Mouse (Mus musculus) cerebellum, adult 2 months (tissue): ENCODE results near the gene Comtd1. TPM values are rescaled to one million over a fixed set of nuclear protein-coding genes. Genes with fewer than 3 reads are reported as not detected.

Source experiments
- DNase-seq, 2 experiments: peaks; one replicate each; pipeline ENCODE4 v3.0.0; 2021
- H3K27ac ChIP-seq: fragments of 200-500 bp; 2 replicates; pipeline ENCODE4 v1.5.1; 2012; ENCODE audit warnings: low read length, control low read depth, inconsistent platforms; ENCODE audit not compliant: insufficient read depth
- H3K27me3 ChIP-seq: fragments of 200-500 bp; 2 replicates; pipeline ENCODE4 v1.6.1; 2012; ENCODE audit warnings: inconsistent platforms, mild to moderate bottlenecking, low read length, moderate library complexity; ENCODE audit not compliant: control insufficient read depth, insufficient read depth
- H3K4me1 ChIP-seq: fragments of 200-500 bp; 2 replicates; pipeline ENCODE4 v1.6.1; 2011; ENCODE audit warnings: low read length; ENCODE audit not compliant: control insufficient read depth, insufficient read depth
- H3K4me3 ChIP-seq: fragments of 200-500 bp; replicated peaks from 2 replicates; pipeline ENCODE3; 2011; ENCODE audit warnings: mild to moderate bottlenecking, low read depth, low read length, control low read depth; ENCODE audit not compliant: insufficient read depth
- CTCF ChIP-seq: fragments of 200-500 bp; IDR thresholded peaks from 2 replicates; pipeline ENCODE4 v1.5.1; 2011; ENCODE audit warnings: low read depth, mild to moderate bottlenecking, control low read depth, low read length, moderate library complexity, borderline replicate concordance; ENCODE audit not compliant: insufficient read depth
- POLR2A ChIP-seq: fragments of 200-500 bp; IDR thresholded peaks from 2 replicates; pipeline ENCODE4 v1.6.1; 2011; ENCODE audit warnings: low read length, control low read depth, borderline replicate concordance; ENCODE audit not compliant: insufficient read depth
- WGBS: fragments of 180-500 bp; shearing (Covaris S2); methylation state at CpG from one replicate; pipeline ENCODE4 v1.1.7; 2018; 5-methylcytosine and 5-hydroxymethylcytosine counted together
- polyA plus RNA-seq: library from polyadenylated mRNA; depleted of rRNA; stranded (reverse); fragments of >200 nt; gene quantifications from 2 replicates; pipeline ENCODE4 v1.2.3, GENCODE M21; 2012; rRNA removed

Comtd1 gene
- polyA plus RNA-seq, 1 experiment: 45.7 TPM

DNA sequence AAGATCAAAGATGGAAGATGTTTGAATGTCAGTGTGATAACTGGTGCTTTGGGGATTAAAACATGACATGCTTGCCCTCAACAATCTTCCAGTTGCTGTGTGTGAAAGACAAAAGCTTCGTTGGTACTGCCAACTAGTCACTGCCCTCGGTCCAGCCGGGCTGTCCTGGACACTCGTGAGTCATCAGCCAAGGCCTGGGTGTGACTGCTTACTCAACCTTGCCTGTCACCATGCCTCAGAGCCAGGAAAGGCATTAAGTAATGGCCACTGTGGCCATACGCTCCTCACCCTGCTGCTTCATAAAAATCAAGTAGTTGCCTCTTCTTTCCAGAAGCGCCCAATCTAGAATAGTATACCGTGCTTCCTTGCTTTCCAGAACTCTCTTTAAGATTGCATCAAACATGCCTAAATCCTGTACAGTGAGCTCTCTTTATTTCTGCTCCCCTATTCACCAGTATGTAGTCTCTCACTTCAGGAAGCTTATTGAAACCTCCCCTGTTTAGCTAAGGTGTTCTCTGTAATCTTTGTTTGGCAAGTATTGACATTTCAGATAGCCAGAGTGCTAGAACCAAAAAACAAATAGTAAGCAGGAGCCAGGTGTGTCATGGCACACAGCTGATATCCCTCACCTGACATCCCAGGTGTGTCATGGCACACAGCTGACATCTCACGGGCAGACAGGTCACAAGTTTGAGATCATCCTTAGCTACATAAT lies 40.4 kb downstream of the Comtd1 start:
- 74% methylated on average over 8 of the region's 8 CpGs for WGBS
- no peak for DNase-seq
- no peak for TF ChIP-seq POLR2A
- no peak for TF ChIP-seq CTCF
- Histone ChIP-seq H3K27me3 (no peaks in the 10 kb centered on the region), H3K4me1 (no peaks in the 10 kb centered on the region), H3K4me3 (no peak overlapping the region), H3K27ac (no peak overlapping the region)

GRCm38 (mm10) chr14:21806631-21807160 lies 42.1 kb downstream of the Comtd1 start:
- Histone ChIP-seq H3K27me3 (no peaks in the 10 kb centered on the region), H3K4me1 (peaks cover under 1% of the 10 kb centered on the region), H3K27ac (no peak overlapping the region), H3K4me3 (no peak overlapping the region)
- TF ChIP-seq POLR2A (no peak), CTCF (no peak)
- WGBS: 88% methylated on average over 3 of the region's 3 CpGs
- DNase-seq: no peak

- peaks cover 5% of the 10 kb centered on the region for H3K4me1 ChIP-seq
- TF ChIP-seq CTCF (no peak), POLR2A (no peak)
- H3K27me3 ChIP-seq: no peaks in the 10 kb centered on the region
- WGBS: 82% methylated on average over 2 of the region's 2 CpGs
- no peak for DNase-seq
- no peak overlapping the region for H3K27ac ChIP-seq
- no peak overlapping the region for H3K4me3 ChIP-seq
Observed at GRCm38 (mm10) chr14:21806203-21806602, 42.6 kb downstream of the Comtd1 start.

- Histone ChIP-seq H3K27ac (no peak overlapping the region), H3K4me3 (no peak overlapping the region), H3K27me3 (no peaks in the 10 kb centered on the region), H3K4me1 (peaks cover 8% of the 10 kb centered on the region)
- TF ChIP-seq CTCF (no peak), POLR2A (no peak)
- WGBS: 81% methylated on average over 6 of the region's 6 CpGs
- DNase-seq: no peak
Observed at GRCm38 (mm10) chr14:21802543-21803206, 46.1 kb downstream of the Comtd1 start.

GRCm38 (mm10) chr14:21801624-21802023 lies 47.2 kb downstream of the Comtd1 start:
- TF ChIP-seq CTCF: no peak
- no peak for TF ChIP-seq POLR2A

GRCm38 (mm10) chr14:21800641-21801040 lies 48.1 kb downstream of the Comtd1 start:
- 97% methylated on average over 4 of the region's 4 CpGs for WGBS
- Histone ChIP-seq H3K4me3 (no peak overlapping the region), H3K27me3 (no peaks in the 10 kb centered on the region), H3K4me1 (peaks cover 8% of the 10 kb centered on the region), H3K27ac (no peak overlapping the region)
- TF ChIP-seq CTCF: no peak
- TF ChIP-seq POLR2A: no peak
- DNase-seq: no peak

More at GRCm38 (mm10) chr14:21801624-21802023, 47.2 kb downstream of the Comtd1 start:
- 22% methylated on average over 7 of the region's 7 CpGs for WGBS
- Histone ChIP-seq H3K4me3 (no peak overlapping the region), H3K27ac (no peak overlapping the region), H3K27me3 (no peaks in the 10 kb centered on the region), H3K4me1 (peaks cover 8% of the 10 kb centered on the region)
- no peak for DNase-seq

Other genes with a start within 250 kb of the Comtd1 start
- gene Dupd1, start 134.4 kb downstream of the Comtd1 start, polyA plus RNA-seq: not detected in 2 replicates
- 34.0 and 35.4 TPM in 2 replicates for gene Samd8, start 98.4 kb downstream of the Comtd1 start, polyA plus RNA-seq
- 0.52 and 0.75 TPM in 2 replicates for gene Dusp13, start 97.8 kb downstream of the Comtd1 start, polyA plus RNA-seq
- 247 and 258 TPM in 2 replicates for gene Vdac2, start 23.7 kb downstream of the Comtd1 start, polyA plus RNA-seq
- gene Zfp503, start 140.6 kb upstream of the Comtd1 start, polyA plus RNA-seq: 4.0 and 4.4 TPM in 2 replicates
- 0.57 and 0.65 TPM in 2 replicates for gene Lrmda, start 170.7 kb upstream of the Comtd1 start, polyA plus RNA-seq